Mouse (Mus musculus) MEL (cell line): Measurements from ENCODE around the gene Atp1a3.

ENCODE experiments used
- CHD2 ChIP-seq: IDR thresholded peaks from 2 replicates; pipeline ENCODE4 v1.6.1; 2011; ENCODE audit warnings: low read length, improper control_type of control experiment
- CTCF ChIP-seq, 3 experiments: IDR thresholded peaks in 2 of 3; conservative IDR thresholded peaks in 1 of 3; 2 replicates each; pipeline ENCODE4 v1.5.1; 2011 to 2012; ENCODE audit warnings: low read length in 3 of 3, low read depth in 2 of 3, mild to moderate bottlenecking in 2 of 3, improper control_type of control experiment in 1 of 3, inconsistent platforms in 1 of 3, mixed read lengths in 1 of 3, moderate library complexity in 1 of 3; ENCODE audit not compliant: control insufficient read depth in 1 of 3, insufficient read depth in 1 of 3, poor library complexity in 1 of 3, severe bottlenecking in 1 of 3
- EP300 ChIP-seq, 2 experiments: IDR thresholded peaks; 2 replicates each; pipeline ENCODE4 v1.6.1; 2011; ENCODE audit warnings: improper control_type of control experiment in 2 of 2, low read length in 2 of 2, low read depth in 1 of 2, mild to moderate bottlenecking in 1 of 2
- GATA1 ChIP-seq: IDR thresholded peaks from 2 replicates; pipeline ENCODE4 v1.6.1; 2011; ENCODE audit warnings: low read depth, low read length, improper control_type of control experiment
- MAFK ChIP-seq: IDR thresholded peaks from 2 replicates; pipeline ENCODE4 v1.6.1; 2011; ENCODE audit warnings: low read depth, mild to moderate bottlenecking, low read length, improper control_type of control experiment, borderline replicate concordance
- MYC ChIP-seq: IDR thresholded peaks from 2 replicates; pipeline ENCODE4 v1.6.1; 2011; ENCODE audit warnings: low read depth, mild to moderate bottlenecking, low read length, improper control_type of control experiment, moderate library complexity
- POLR2A ChIP-seq, 2 experiments: IDR thresholded peaks; 2 replicates each; pipeline ENCODE4 v1.6.1; 2011 to 2012; ENCODE audit warnings: low read length in 2 of 2, mild to moderate bottlenecking in 2 of 2, control low read depth in 1 of 2, improper control_type of control experiment in 1 of 2, low read depth in 1 of 2, moderate library complexity in 1 of 2; ENCODE audit not compliant: control insufficient read depth in 1 of 2, insufficient read depth in 1 of 2, poor library complexity in 1 of 2
- RAD21 ChIP-seq: IDR thresholded peaks from 2 replicates; pipeline ENCODE4 v1.6.1; 2011; ENCODE audit warnings: mild to moderate bottlenecking, low read depth, low read length, improper control_type of control experiment
- TBP ChIP-seq: IDR thresholded peaks from 2 replicates; pipeline ENCODE4 v1.8.0; 2011; ENCODE audit warnings: low read depth, low read length, improper control_type of control experiment
- USF1 ChIP-seq: IDR thresholded peaks from 2 replicates; pipeline ENCODE4 v1.6.1; 2014; ENCODE audit warnings: low read depth, mild to moderate bottlenecking, inconsistent platforms, low read length, improper control_type of control experiment, moderate library complexity
- ZC3H11A ChIP-seq: IDR thresholded peaks from 2 replicates; pipeline ENCODE4 v1.6.1; 2012; ENCODE audit warnings: low read depth, mild to moderate bottlenecking, inconsistent platforms, low read length, improper control_type of control experiment
- ZMIZ1 ChIP-seq: IDR thresholded peaks from 2 replicates; pipeline ENCODE4 v1.6.1; 2012; ENCODE audit warnings: low read depth, mild to moderate bottlenecking, inconsistent platforms, low read length, improper control_type of control experiment, moderate library complexity

GRCm38 (mm10) chr7:25049295-25049930 lies 43.7 kb upstream of the Atp1a3 start:
- TF ChIP-seq MAFK = no peak
- no peak for TF ChIP-seq USF1
- no peak for TF ChIP-seq POLR2A (IDR thresholded peaks at IDR 0.05; ENCODE audit: control insufficient read depth in 1 of 2, insufficient read depth in 1 of 2, low read depth in 1 of 2, low read length in 2 of 2, poor library complexity in 1 of 2)
- TF ChIP-seq EP300 (IDR thresholded peaks at IDR 0.05; ENCODE audit: low read depth in 1 of 2, low read length in 2 of 2) = no peak
- no peak for TF ChIP-seq GATA1
- TF ChIP-seq CTCF (IDR thresholded peaks at IDR 0.05 in 2 of 3, conservative IDR thresholded peaks at IDR 0.05 in 1 of 3; ENCODE audit: control insufficient read depth in 1 of 3, insufficient read depth in 1 of 3, low read depth in 2 of 3, low read length in 3 of 3, poor library complexity in 1 of 3, severe bottlenecking in 1 of 3) = no peak
- TF ChIP-seq RAD21 = no peak
- no peak for TF ChIP-seq ZC3H11A
- TF ChIP-seq CHD2 = no peak
- TF ChIP-seq ZMIZ1 = no peak
- TF ChIP-seq MYC = no peak
- TF ChIP-seq TBP = no peak
